Mouse (Mus musculus) embryo, embryonic 11 days (tissue): Measurements from ENCODE around the gene Olfr1358.
"Not testable (repeated sequence)": the region's sequence is repeated elsewhere in the genome, so short reads cannot be mapped to it uniquely, and the experiment has no call there.

Experiments
- DNase-seq: peaks from one replicate; pipeline ENCODE4 v3.0.0-alpha.2; 2015

The Olfr1358 gene

GRCm38 (mm10) chr10:78517128-78517527 lies at the start of gene Olfr1358:
Gene Olfr1358 (plus strand): TSS chr10:78517428.
- no peak for DNase-seq

GRCm38 (mm10) chr10:78467761-78468310 lies 49.4 kb upstream of the Olfr1358 start:
- DNase-seq = peak; percentile 53

- peak; percentile 32 for DNase-seq
These were observed 46.5 kb upstream of the Olfr1358 start for GRCm38 (mm10) chr10:78470582-78471313.

GRCm38 (mm10) chr10:78472046-78472445 lies 45.2 kb upstream of the Olfr1358 start:
- no peak for DNase-seq

- DNase-seq = no peak
These were observed 43.8 kb upstream of the Olfr1358 start for GRCm38 (mm10) chr10:78473434-78473833.

- DNase-seq = no peak
These were observed 42.5 kb upstream of the Olfr1358 start for GRCm38 (mm10) chr10:78474759-78475158.

- DNase-seq = no peak
These were observed 40.4 kb upstream of the Olfr1358 start for GRCm38 (mm10) chr10:78476821-78477220.

- DNase-seq = no peak
These were observed 36.0 kb upstream of the Olfr1358 start for GRCm38 (mm10) chr10:78480954-78481927.

- DNase-seq = peak; percentile 92
These were observed 35.2 kb upstream of the Olfr1358 start for GRCm38 (mm10) chr10:78481928-78482499.

GRCm38 (mm10) chr10:78485369-78485768 lies 31.9 kb upstream of the Olfr1358 start:
- not testable (repeated sequence) for DNase-seq

GRCm38 (mm10) chr10:78486871-78487270 lies 30.4 kb upstream of the Olfr1358 start:
- DNase-seq = no peak

GRCm38 (mm10) chr10:78487431-78488086 lies 29.7 kb upstream of the Olfr1358 start:
- peak; percentile 86 for DNase-seq

GRCm38 (mm10) chr10:78502986-78503733 lies 14.1 kb upstream of the Olfr1358 start:
- DNase-seq = no peak

GRCm38 (mm10) chr10:78519792-78520191 lies 2.6 kb downstream of the Olfr1358 start:
- DNase-seq = no peak

- peak; percentile 10 for DNase-seq
These were observed 3.2 kb downstream of the Olfr1358 start for GRCm38 (mm10) chr10:78520260-78521005.

GRCm38 (mm10) chr10:78525071-78525470 lies 7.8 kb downstream of the Olfr1358 start:
- not testable (repeated sequence) for DNase-seq

GRCm38 (mm10) chr10:78525511-78525910 lies 8.3 kb downstream of the Olfr1358 start:
- no peak for DNase-seq

- DNase-seq = peak; percentile 19
These were observed 23.7 kb downstream of the Olfr1358 start for GRCm38 (mm10) chr10:78540943-78541342.

GRCm38 (mm10) chr10:78565070-78565469 lies 47.8 kb downstream of the Olfr1358 start:
- no peak for DNase-seq

GRCm38 (mm10) chr10:78569191-78569590 lies 52.0 kb downstream of the Olfr1358 start:
- no peak for DNase-seq

- no peak for DNase-seq
These were observed 52.5 kb downstream of the Olfr1358 start for GRCm38 (mm10) chr10:78569686-78570085.
